ENCODE assay signal across 24 mouse cellular contexts in genomic region chr2:17936527-17937139, GRCm38 (mm10).
DNase-seq lines count a peak whose midpoint lies in the region; ATAC-seq and TF ChIP-seq lines count a peak whose summit lies in the region.
"Had no signal": no experiment of that assay in that cellular context is flagged by ENCODE, and none has a peak within 500 bp of the region (broad histone marks: within the 10 kb centered on the region; RNA-seq: fewer than 3 reads in every experiment).

No protein-coding gene starts in this region.

- H3K9ac ChIP-seq in ES-Bruce4 (ENCODE audit: low read depth, poor library complexity, severe bottlenecking) (no peak overlapping the region), ES-E14 (ENCODE audit: insufficient read depth, low read depth, low read length, poor library complexity, severe bottlenecking) (peak overlapping the region; percentile 19; the same call in 1 of the 2 replicates)
- H3K9ac ChIP-seq in liver, postnatal 0 days (replicated peaks) = no peak overlapping the region
- H3K9ac ChIP-seq: embryonic facial prominence, embryonic 15.5 days; forebrain, embryonic 15.5 days; heart, embryonic 12.5 days; hindbrain, embryonic 12.5 days had no signal

- WGBS in liver, postnatal 0 days (ENCODE audit: insufficient replicate concordance) = 45% methylated on average over 4 of the region's 4 CpGs

- no peak for TF ChIP-seq EP300 in ES-Bruce4 (IDR thresholded peaks at IDR 0.05; ENCODE audit: insufficient read depth, low read depth, low read length)
- TF ChIP-seq EP300 in liver, postnatal 0 days (IDR thresholded peaks at IDR 0.05; ENCODE audit: low read depth) = no peak

- TF ChIP-seq POLR2A in ES-Bruce4 (IDR thresholded peaks at IDR 0.05; ENCODE audit: insufficient read depth, low read length) = no peak

- DNase-seq in ES-E14 (ENCODE audit: low read depth, low spot score) = no peak
- no peak for DNase-seq in liver, postnatal 0 days
- DNase-seq in B cell, adult 2 months = no peak
- DNase-seq in adrenal gland, adult 8-10 months = no peak
- DNase-seq: adrenal gland, postnatal 25 days; cerebellum, adult 2 months; cerebellum, postnatal 10 days; embryo, embryonic 11 days; gastrocnemius, postnatal 10 days; heart, postnatal 36 days had no signal

- H3K9me3 ChIP-seq in ES-Bruce4 (replicated peaks; ENCODE audit: control insufficient read depth, insufficient read depth, low read length, poor library complexity, severe bottlenecking) (no peaks in the 10 kb centered on the region), ES-E14 (ENCODE audit: control insufficient read depth, insufficient read depth, low read depth, low read length) (no peaks in the 10 kb centered on the region)
- H3K9me3 ChIP-seq in liver, postnatal 0 days (ENCODE audit: low read length) = no peaks in the 10 kb centered on the region
- H3K9me3 ChIP-seq: embryonic facial prominence, embryonic 15.5 days; forebrain, embryonic 15.5 days; G1E; hindbrain, embryonic 12.5 days had no signal

- H3K4me2 ChIP-seq in liver, postnatal 0 days (ENCODE audit: low read depth, low read length) = no peak overlapping the region
- H3K4me2 ChIP-seq: embryonic facial prominence, embryonic 15.5 days; forebrain, embryonic 15.5 days; heart, embryonic 12.5 days; hindbrain, embryonic 12.5 days had no signal

- H3K27ac ChIP-seq in ES-Bruce4 (ENCODE audit: insufficient read depth, low read length) (peak overlapping the region; percentile 74), ES-E14 (ENCODE audit: insufficient read depth, low read depth, low read length, poor library complexity, severe bottlenecking) (peak overlapping the region; percentile 0; the same call in 1 of the 2 replicates)
- H3K27ac ChIP-seq in liver, postnatal 0 days (ENCODE audit: low read depth) = no peak overlapping the region
- H3K27ac ChIP-seq: embryonic facial prominence, embryonic 15.5 days; forebrain, embryonic 10.5 days; forebrain, embryonic 15.5 days; hindbrain, embryonic 12.5 days had no signal

- TF ChIP-seq CTCF in ES-Bruce4 (IDR thresholded peaks at IDR 0.05; ENCODE audit: low read depth, low read length) = no peak
- TF ChIP-seq CTCF in liver, postnatal 0 days (IDR thresholded peaks at IDR 0.05; ENCODE audit: low read depth) = no peak

- H3K36me3 ChIP-seq in ES-Bruce4 (ENCODE audit: control insufficient read depth, insufficient read depth, low read length, poor library complexity, severe bottlenecking) = no peaks in the 10 kb centered on the region
- H3K36me3 ChIP-seq in ES-E14 (ENCODE audit: control insufficient read depth, insufficient read depth, low read length, poor library complexity, severe bottlenecking) = peaks cover 1% of the 10 kb centered on the region; the same call in 1 of the 2 replicates
- H3K36me3 ChIP-seq in liver, postnatal 0 days (replicated peaks; ENCODE audit: insufficient read depth, low read length) = no peaks in the 10 kb centered on the region
- H3K36me3 ChIP-seq: embryonic facial prominence, embryonic 15.5 days; forebrain, embryonic 10.5 days; forebrain, embryonic 15.5 days; G1E; heart, embryonic 12.5 days; hindbrain, embryonic 12.5 days had no signal

- in situ Hi-C loops in ES-E14 (cut with MboI; ENCODE audit: low sequenced_read_pairs in 2 of 2, unreplicated experiment in 2 of 2) = no loop called here

- H3K4me1 ChIP-seq in ES-Bruce4 (ENCODE audit: control insufficient read depth, insufficient read depth, low read length) = no peaks in the 10 kb centered on the region
- H3K4me1 ChIP-seq in ES-E14 (ENCODE audit: control insufficient read depth in 2 of 2, insufficient read depth in 2 of 2, low read length in 2 of 2, poor library complexity in 1 of 2) = peaks cover 19 to 30% of the 10 kb centered on the region in 2 experiments
- H3K4me1 ChIP-seq in liver, postnatal 0 days (ENCODE audit: insufficient read depth) = no peaks in the 10 kb centered on the region

- H3K27me3 ChIP-seq in ES-Bruce4 (ENCODE audit: control insufficient read depth, insufficient read depth, low read length, poor library complexity, severe bottlenecking) = no peaks in the 10 kb centered on the region
- no peaks in the 10 kb centered on the region for H3K27me3 ChIP-seq in liver, postnatal 0 days (ENCODE audit: insufficient read depth, low read length)
- H3K27me3 ChIP-seq: embryonic facial prominence, embryonic 15.5 days; forebrain, embryonic 15.5 days; heart, embryonic 12.5 days; hindbrain, embryonic 12.5 days had no signal

- peak; percentile 74 for ATAC-seq in common myeloid progenitor, adult 5-6 weeks (replicated peaks; ENCODE audit: low read depth, poor library complexity, severe bottlenecking)
- ATAC-seq in liver, postnatal 0 days = no peak
- ATAC-seq: activated CD4-positive, CD25-positive, alpha-beta regulatory T cell, adult 4 months; CD4-positive, CD25-positive, alpha-beta regulatory T cell, adult 4 months; forebrain, embryonic 15.5 days; hindbrain, embryonic 16.5 days; inflammation-experienced regulatory T-cells, adult 6 months; intestine, postnatal 0 days had no signal

- H3K4me3 ChIP-seq in ES-Bruce4 (ENCODE audit: low read depth, low read length) = no peak overlapping the region
- peak overlapping the region; percentile 47 to 66 for H3K4me3 ChIP-seq in ES-E14 (ENCODE audit: insufficient read depth in 1 of 2, low read depth in 1 of 2, low read length in 2 of 2, poor library complexity in 1 of 2, severe bottlenecking in 1 of 2)
- no peak overlapping the region for H3K4me3 ChIP-seq in liver, postnatal 0 days (ENCODE audit: low read depth, low read length)
- H3K4me3 ChIP-seq: embryonic facial prominence, embryonic 15.5 days; erythroblast, embryonic 14.5 days; forebrain, embryonic 10.5 days; forebrain, embryonic 15.5 days; heart, embryonic 12.5 days; hindbrain, embryonic 12.5 days had no signal

TF ChIP-seq in ES-E14, 5 proteins besides CTCF, POLR2A, EP300 and RAD21:
- no peak for TF ChIP-seq HCFC1 (IDR thresholded peaks at IDR 0.05; ENCODE audit: borderline replicate concordance, insufficient read depth, low read length)
- no peak for TF ChIP-seq MAFK (IDR thresholded peaks at IDR 0.05; ENCODE audit: insufficient read depth, low read depth, low read length)
- TF ChIP-seq ZC3H11A (IDR thresholded peaks at IDR 0.05; ENCODE audit: borderline replicate concordance, low read depth, low read length) = no peak

Comparison
In these comparisons a context has a peak if more than half of its experiments do, and no peak if none do; other contexts are left out.
1. H3K4me3 ChIP-seq: peak in ES-E14 (2 of 2); none in ES-Bruce4 (single experiment) and liver, postnatal 0 days (single experiment).